Mouse (Mus musculus): ENCODE data around the gene Mrps22. TPM values are rescaled to one million over a fixed set of nuclear protein-coding genes. Genes with fewer than 3 reads are reported as not detected.

The Mrps22 gene
- polyA plus RNA-seq (2015; fragmentation: Nextera tagmentation; extraction: Ambion mirVana), result 50.9 and 52.0 TPM in 2 replicates

DNA sequence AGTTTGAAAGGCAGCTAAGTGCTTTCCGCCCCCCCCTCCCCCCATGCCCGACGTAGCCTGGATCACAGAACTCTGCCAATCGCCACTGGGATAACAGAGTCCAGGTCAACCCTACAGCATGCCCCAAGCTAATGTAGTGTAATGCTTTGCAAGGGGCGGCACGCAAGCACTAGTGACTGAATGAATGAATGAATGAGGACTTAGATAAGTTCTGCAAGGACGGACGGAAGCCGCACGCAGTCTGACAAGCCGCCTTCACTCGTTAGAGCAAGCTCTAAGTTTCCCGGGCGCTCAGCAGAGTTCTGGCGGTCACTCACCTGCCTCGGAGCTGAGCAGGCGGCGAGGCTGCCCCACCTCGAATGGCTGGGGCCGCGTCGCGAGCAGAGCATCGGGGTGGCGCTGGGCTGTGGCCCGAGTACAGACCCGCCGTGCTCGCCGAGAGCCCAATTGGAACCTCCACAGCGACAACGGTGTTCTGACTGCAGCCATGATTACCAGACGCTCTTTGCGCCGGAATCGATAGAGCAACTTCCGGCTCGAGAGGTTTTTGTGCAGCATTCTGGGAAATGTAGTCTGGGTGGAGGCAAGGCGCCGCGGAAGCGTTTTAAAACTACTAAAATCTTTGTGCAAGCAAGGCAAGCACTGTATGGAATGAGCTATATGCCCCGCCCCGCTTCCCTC is at the start of gene Mrps22:
Mrps22 (minus strand) TSS at position 505 of the 681 bp plus-strand sequence.
- peak; percentile 94 for ATAC-seq (ENCODE audit: insufficient read depth, low FRiP score)
- Histone ChIP-seq H3K27ac (ENCODE audit: low read length) (peak within 1 kb of the TSS; percentile 55; the same call in 1 of the 2 replicates), H3K27me3 (ENCODE audit: control insufficient read depth, insufficient read depth, low read length) (no peaks in the 10 kb centered on the region), H3K4me2 (ENCODE audit: low read depth, low read length) (peak within 1 kb of the TSS; percentile 98), H3K36me3 (ENCODE audit: control insufficient read depth, insufficient read depth, low read length) (peaks cover 11% of the 10 kb centered on the region), H3K4me3 (replicated peaks; ENCODE audit: low read length) (peak within 1 kb of the TSS; percentile 96), H3K4me1 (ENCODE audit: control insufficient read depth, insufficient read depth, low read length) (peaks cover 9% of the 10 kb centered on the region), H3K9ac (ENCODE audit: low read length) (peak within 1 kb of the TSS; percentile 93), H3K9me3 (replicated peaks; ENCODE audit: control insufficient read depth, low read length) (no peaks in the 10 kb centered on the region)
- WGBS, result under 1% methylated on average over 44 of the region's 44 CpGs

DNA sequence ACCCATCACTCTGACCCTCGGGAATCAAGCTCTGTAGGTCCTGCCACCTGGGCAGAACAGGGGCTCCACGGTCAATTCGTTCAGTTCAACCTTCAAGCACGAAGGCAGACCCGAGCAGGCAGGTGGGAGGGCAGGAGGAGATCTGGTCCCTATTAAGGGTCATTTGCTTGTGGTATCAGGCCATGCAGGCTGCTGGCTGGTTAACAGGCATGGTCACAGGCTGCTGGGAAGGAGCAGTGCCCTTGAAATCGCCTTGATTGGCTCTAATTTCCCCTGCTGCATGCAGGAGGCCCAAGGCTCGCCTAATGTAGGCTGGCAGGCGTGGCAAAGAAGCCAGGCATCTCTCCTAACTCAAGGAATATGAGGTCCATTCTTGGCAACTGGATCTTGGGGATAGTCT is 49.1 kb upstream of the Mrps22 start:
- ATAC-seq (ENCODE audit: insufficient read depth, low FRiP score), result no peak
- Histone ChIP-seq H3K9ac (ENCODE audit: low read length) (no peak overlapping the region), H3K36me3 (ENCODE audit: control insufficient read depth, insufficient read depth, low read length) (no peaks in the 10 kb centered on the region), H3K27me3 (ENCODE audit: control insufficient read depth, insufficient read depth, low read length) (no peaks in the 10 kb centered on the region), H3K4me2 (ENCODE audit: low read depth, low read length) (no peak overlapping the region), H3K27ac (ENCODE audit: low read length) (no peak overlapping the region), H3K4me3 (replicated peaks; ENCODE audit: low read length) (no peak overlapping the region), H3K4me1 (ENCODE audit: control insufficient read depth, insufficient read depth, low read length) (no peaks in the 10 kb centered on the region), H3K9me3 (replicated peaks; ENCODE audit: control insufficient read depth, low read length) (no peaks in the 10 kb centered on the region)
- WGBS, result 77% methylated on average over 8 of the region's 8 CpGs

DNA sequence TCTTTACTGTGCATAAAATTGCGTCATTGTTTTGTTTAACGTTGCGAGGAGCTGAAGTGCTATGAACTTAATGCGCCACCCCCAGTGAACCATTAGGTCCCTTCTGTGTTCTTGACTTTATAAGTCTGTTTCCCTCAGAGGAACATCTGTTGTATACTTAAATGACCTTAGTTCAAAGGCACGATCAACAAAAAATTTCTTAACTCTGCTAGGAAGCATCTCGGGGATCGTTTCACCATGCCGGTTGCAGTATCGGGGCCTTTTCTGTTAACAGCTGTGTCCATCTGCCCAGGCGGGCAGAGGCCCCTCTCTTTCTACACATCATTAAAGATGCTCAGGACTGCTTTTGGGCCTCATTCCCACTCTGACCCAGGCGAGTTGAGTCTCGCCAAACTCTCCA is 46.0 kb upstream of the Mrps22 start:
- peak; percentile 44 for ATAC-seq (ENCODE audit: insufficient read depth, low FRiP score)
- no peaks in the 10 kb centered on the region for H3K4me1 ChIP-seq (ENCODE audit: control insufficient read depth, insufficient read depth, low read length)
- no peak overlapping the region for H3K4me3 ChIP-seq (replicated peaks; ENCODE audit: low read length)
- no peak overlapping the region for H3K4me2 ChIP-seq (ENCODE audit: low read depth, low read length)
- H3K27me3 ChIP-seq (ENCODE audit: control insufficient read depth, insufficient read depth, low read length), result no peaks in the 10 kb centered on the region; the same call in 1 of the 2 replicates
- 47% methylated on average over 12 of the region's 12 CpGs for WGBS
- H3K9me3 ChIP-seq (replicated peaks; ENCODE audit: control insufficient read depth, low read length), result no peaks in the 10 kb centered on the region
- H3K36me3 ChIP-seq (ENCODE audit: control insufficient read depth, insufficient read depth, low read length), result no peaks in the 10 kb centered on the region
- no peak overlapping the region for H3K27ac ChIP-seq (ENCODE audit: low read length)
- no peak overlapping the region for H3K9ac ChIP-seq (ENCODE audit: low read length)

DNA sequence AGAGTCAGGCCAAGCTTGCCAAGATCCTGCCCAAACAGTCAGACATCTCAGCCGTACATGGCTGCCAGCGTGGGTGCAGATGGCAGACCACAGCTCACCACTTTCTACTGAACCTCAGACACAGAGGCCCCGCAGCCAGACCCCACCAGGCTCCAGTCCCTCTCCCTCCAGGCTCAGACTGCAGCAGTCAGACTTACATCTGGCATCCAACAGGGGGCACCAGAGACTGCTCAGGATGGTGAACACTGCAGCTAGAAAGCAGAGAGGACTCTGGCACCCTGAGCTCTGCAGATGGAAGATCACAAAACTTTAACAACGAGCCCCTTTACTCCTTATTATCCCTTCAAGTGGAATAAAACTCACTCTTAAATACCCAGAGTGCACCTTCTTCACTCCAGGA is 44.3 kb upstream of the Mrps22 start:
- Histone ChIP-seq H3K4me3 (replicated peaks; ENCODE audit: low read length) (no peak overlapping the region), H3K4me1 (ENCODE audit: control insufficient read depth, insufficient read depth, low read length) (no peaks in the 10 kb centered on the region), H3K27ac (ENCODE audit: low read length) (no peak overlapping the region), H3K36me3 (ENCODE audit: control insufficient read depth, insufficient read depth, low read length) (no peaks in the 10 kb centered on the region), H3K9me3 (replicated peaks; ENCODE audit: control insufficient read depth, low read length) (no peaks in the 10 kb centered on the region), H3K4me2 (ENCODE audit: low read depth, low read length) (no peak overlapping the region), H3K9ac (ENCODE audit: low read length) (no peak overlapping the region), H3K27me3 (ENCODE audit: control insufficient read depth, insufficient read depth, low read length) (no peaks in the 10 kb centered on the region; the same call in 1 of the 2 replicates)
- 0 out of 2 replicates have a peak, but pooled peaks have one; percentile 57 for ATAC-seq (ENCODE audit: insufficient read depth, low FRiP score)
- 22% methylated on average over 4 of the region's 4 CpGs for WGBS

DNA sequence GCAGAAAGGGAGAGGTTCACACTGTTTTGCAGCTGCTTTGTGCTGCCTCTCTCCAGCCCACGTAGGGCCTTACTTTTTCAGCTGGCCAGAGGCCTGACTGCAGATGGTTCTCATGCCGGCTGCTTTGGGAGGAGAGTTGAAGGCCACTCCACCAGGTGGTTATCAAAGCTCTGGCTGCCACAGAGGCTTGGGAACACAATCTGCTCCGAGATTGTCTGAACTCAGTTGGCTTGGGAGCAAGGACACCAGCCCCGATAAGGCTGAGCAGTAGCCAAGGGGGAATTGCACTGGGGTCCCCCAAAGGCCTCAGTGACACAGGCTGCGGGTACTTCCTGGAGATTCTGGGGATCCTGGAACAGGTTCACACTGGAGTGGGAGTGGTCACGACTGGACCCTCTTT is 40.7 kb upstream of the Mrps22 start:
- no peaks in the 10 kb centered on the region for H3K9me3 ChIP-seq (replicated peaks; ENCODE audit: control insufficient read depth, low read length)
- 70% methylated on average over 6 of the region's 6 CpGs for WGBS
- no peak overlapping the region for H3K9ac ChIP-seq (ENCODE audit: low read length)
- H3K27me3 ChIP-seq (ENCODE audit: control insufficient read depth, insufficient read depth, low read length), result no peaks in the 10 kb centered on the region; the same call in 1 of the 2 replicates
- no peak overlapping the region for H3K4me3 ChIP-seq (replicated peaks; ENCODE audit: low read length)
- no peaks in the 10 kb centered on the region for H3K4me1 ChIP-seq (ENCODE audit: control insufficient read depth, insufficient read depth, low read length)
- H3K27ac ChIP-seq (ENCODE audit: low read length), result no peak overlapping the region
- ATAC-seq (ENCODE audit: insufficient read depth, low FRiP score), result no peak
- H3K36me3 ChIP-seq (ENCODE audit: control insufficient read depth, insufficient read depth, low read length), result no peaks in the 10 kb centered on the region
- no peak overlapping the region for H3K4me2 ChIP-seq (ENCODE audit: low read depth, low read length)

DNA sequence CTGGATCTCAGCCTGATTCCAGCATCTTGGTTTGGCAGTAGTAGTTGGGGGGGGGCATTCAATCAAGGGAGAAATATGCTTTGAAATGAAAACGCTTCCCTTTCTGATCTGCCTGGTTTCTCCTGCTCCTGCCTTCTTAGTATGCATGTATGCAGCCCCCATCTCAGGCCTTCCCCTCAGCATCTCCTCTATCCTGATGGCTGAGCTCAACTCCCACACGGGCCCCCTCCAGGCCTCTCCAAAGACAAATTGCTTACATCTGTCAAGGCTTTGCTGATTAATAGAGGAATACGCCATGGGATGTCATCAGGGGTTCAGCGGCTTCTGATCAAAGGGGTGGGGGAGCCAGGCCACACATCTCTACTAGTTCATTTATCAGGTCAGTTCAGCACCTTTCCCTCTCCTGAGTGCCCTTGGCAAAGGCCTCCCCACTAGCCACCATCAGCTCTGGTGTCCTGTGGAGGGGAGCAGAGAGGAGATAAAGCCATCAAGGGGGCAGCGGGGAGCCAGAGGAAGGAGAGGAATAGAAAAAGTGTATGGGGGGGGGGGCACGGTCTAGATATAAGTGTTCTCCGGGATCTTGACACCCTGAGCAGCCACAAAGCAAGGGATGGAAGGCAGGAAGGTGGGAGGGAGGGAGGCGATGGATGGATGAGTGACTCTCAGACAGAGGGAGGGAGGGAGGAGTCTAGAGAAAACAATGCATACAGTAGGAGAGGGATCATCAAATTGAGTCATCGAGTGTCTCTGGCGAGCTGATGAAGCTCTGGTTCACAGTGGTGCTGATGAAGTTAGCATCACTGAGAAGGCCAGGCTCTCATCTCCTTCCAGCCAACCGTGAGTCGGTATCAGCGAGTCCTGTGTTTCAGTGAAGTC is 32.1 kb upstream of the Mrps22 start:
- ATAC-seq (ENCODE audit: insufficient read depth, low FRiP score), result no peak

DNA sequence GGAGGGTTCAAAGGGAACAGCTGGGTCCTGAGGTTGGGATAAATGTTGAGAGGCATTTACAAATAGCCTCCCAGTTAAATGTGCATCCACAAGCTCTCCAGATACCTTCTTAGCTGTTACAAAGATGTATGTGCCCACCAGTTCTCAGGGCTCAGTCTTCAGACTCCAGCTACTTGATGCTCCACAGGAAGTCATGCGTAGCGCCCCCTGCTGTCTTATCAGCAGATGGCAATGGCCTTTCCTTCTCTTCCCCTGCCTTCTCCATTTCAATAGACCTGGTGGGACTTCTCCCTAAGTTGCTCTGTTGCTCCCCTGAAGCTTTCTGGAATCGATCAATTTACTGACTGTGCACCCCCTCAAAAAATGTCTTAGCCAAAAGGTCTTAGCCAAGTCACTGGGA is 27.0 kb upstream of the Mrps22 start:
- no peak for ATAC-seq (ENCODE audit: insufficient read depth, low FRiP score)
- Histone ChIP-seq H3K27ac (ENCODE audit: low read length) (no peak overlapping the region), H3K27me3 (ENCODE audit: control insufficient read depth, insufficient read depth, low read length) (peaks cover 7% of the 10 kb centered on the region; the same call in 1 of the 2 replicates)

More for the DNA sequence above, 32.1 kb upstream of the Mrps22 start:
- no peak overlapping the region for H3K4me2 ChIP-seq (ENCODE audit: low read depth, low read length)
- WGBS, result 73% methylated on average over 13 of the region's 13 CpGs
- H3K27ac ChIP-seq (ENCODE audit: low read length), result no peak overlapping the region
- H3K9ac ChIP-seq (ENCODE audit: low read length), result no peak overlapping the region
- H3K36me3 ChIP-seq (ENCODE audit: control insufficient read depth, insufficient read depth, low read length), result no peaks in the 10 kb centered on the region
- no peaks in the 10 kb centered on the region for H3K4me1 ChIP-seq (ENCODE audit: control insufficient read depth, insufficient read depth, low read length)
- H3K27me3 ChIP-seq (ENCODE audit: control insufficient read depth, insufficient read depth, low read length), result no peaks in the 10 kb centered on the region; the same call in 1 of the 2 replicates
- H3K9me3 ChIP-seq (replicated peaks; ENCODE audit: control insufficient read depth, low read length), result no peaks in the 10 kb centered on the region
- H3K4me3 ChIP-seq (replicated peaks; ENCODE audit: low read length), result no peak overlapping the region

DNA sequence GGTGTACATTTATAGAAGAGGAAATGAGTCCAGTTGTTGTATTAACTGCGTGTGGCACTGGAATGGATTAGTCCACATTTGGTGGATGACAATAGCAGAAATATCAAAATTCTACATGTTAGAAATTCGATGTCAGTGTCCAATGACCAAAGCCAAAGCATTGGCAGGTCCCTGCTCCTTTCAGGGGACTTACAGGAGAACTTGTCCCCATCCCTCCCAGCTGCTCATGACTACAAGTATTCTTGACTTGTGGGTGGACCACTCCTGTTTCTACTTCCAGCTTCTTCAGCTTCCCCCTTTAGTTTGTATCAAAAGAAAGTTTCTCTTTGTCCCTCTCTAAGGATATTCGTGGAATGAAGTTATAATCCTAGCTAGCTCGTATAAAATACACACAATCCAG is 3.4 kb upstream of the Mrps22 start:
- Histone ChIP-seq H3K9me3 (replicated peaks; ENCODE audit: control insufficient read depth, low read length) (no peaks in the 10 kb centered on the region), H3K27me3 (ENCODE audit: control insufficient read depth, insufficient read depth, low read length) (no peaks in the 10 kb centered on the region), H3K36me3 (ENCODE audit: control insufficient read depth, insufficient read depth, low read length) (no peaks in the 10 kb centered on the region), H3K27ac (ENCODE audit: low read length) (no peak overlapping the region), H3K4me3 (replicated peaks; ENCODE audit: low read length) (no peak overlapping the region), H3K4me1 (ENCODE audit: control insufficient read depth, insufficient read depth, low read length) (peaks cover 9% of the 10 kb centered on the region), H3K4me2 (ENCODE audit: low read depth, low read length) (no peak overlapping the region), H3K9ac (ENCODE audit: low read length) (no peak overlapping the region)
- ATAC-seq (ENCODE audit: insufficient read depth, low FRiP score), result no peak
- WGBS, result 65% methylated on average over 4 of the region's 4 CpGs

More for the DNA sequence above, 27.0 kb upstream of the Mrps22 start:
- Histone ChIP-seq H3K4me2 (ENCODE audit: low read depth, low read length) (no peak overlapping the region), H3K4me3 (replicated peaks; ENCODE audit: low read length) (no peak overlapping the region), H3K36me3 (ENCODE audit: control insufficient read depth, insufficient read depth, low read length) (no peaks in the 10 kb centered on the region), H3K9me3 (replicated peaks; ENCODE audit: control insufficient read depth, low read length) (no peaks in the 10 kb centered on the region), H3K4me1 (ENCODE audit: control insufficient read depth, insufficient read depth, low read length) (no peaks in the 10 kb centered on the region), H3K9ac (ENCODE audit: low read length) (no peak overlapping the region)
- 46% methylated on average over 3 of the region's 3 CpGs for WGBS

DNA sequence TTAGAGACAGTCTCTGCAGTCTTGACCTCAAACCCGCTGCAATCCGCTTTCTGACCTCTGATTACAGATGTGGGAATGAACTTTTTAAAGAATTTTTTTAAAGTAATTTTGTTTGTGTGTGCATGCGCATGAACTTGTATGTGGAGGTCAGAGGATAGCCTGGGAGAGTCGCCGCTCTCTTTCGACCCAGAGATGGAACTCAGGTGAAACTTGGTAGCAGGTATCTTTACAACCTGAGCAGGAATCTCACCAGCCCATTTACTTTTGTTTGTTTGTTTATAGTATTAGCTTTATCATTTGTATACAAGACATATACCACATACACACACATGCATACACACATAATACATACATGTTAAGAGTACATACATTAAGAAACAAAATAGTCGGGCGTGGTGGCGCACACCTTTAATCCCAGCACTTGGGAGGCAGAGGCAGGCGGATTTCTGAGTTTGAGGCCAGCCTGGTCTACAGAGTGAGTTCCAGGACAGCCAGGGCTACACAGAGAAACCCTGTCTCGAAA is 438 bp upstream of the Mrps22 start:
- Histone ChIP-seq H3K9ac (ENCODE audit: low read length) (peak overlapping the region; percentile 93), H3K4me2 (ENCODE audit: low read depth, low read length) (peak overlapping the region; percentile 98), H3K9me3 (replicated peaks; ENCODE audit: control insufficient read depth, low read length) (no peaks in the 10 kb centered on the region), H3K27ac (ENCODE audit: low read length) (no peak overlapping the region), H3K36me3 (ENCODE audit: control insufficient read depth, insufficient read depth, low read length) (peaks cover 9% of the 10 kb centered on the region), H3K27me3 (ENCODE audit: control insufficient read depth, insufficient read depth, low read length) (no peaks in the 10 kb centered on the region), H3K4me1 (ENCODE audit: control insufficient read depth, insufficient read depth, low read length) (peaks cover 9% of the 10 kb centered on the region), H3K4me3 (replicated peaks; ENCODE audit: low read length) (peak overlapping the region; percentile 96)
- ATAC-seq (ENCODE audit: insufficient read depth, low FRiP score), result no peak
- WGBS, result 49% methylated on average over 11 of the region's 11 CpGs

Data from stomach, embryonic 16.5 days (tissue).